Mouse (Mus musculus): ENCODE measurements around the gene Ctnna2.

The Ctnna2 gene

GRCm38 (mm10) chr6:77157028-77157427, 822.5 kb downstream of the Ctnna2 start:
- DNase-seq (ENCODE audit: low read depth, low spot score) = no peak

- no peak for DNase-seq (ENCODE audit: low read depth, low spot score)
These were observed 840.1 kb downstream of the Ctnna2 start for GRCm38 (mm10) chr6:77139306-77139920.

GRCm38 (mm10) chr6:77120926-77121325, 858.6 kb downstream of the Ctnna2 start:
- no peak for DNase-seq (ENCODE audit: low read depth, low spot score)

- DNase-seq (ENCODE audit: low read depth, low spot score) = no peak
These were observed 859.0 kb downstream of the Ctnna2 start for GRCm38 (mm10) chr6:77120510-77120909.

- no peak for DNase-seq (ENCODE audit: low read depth, low spot score)
These were observed 870.2 kb downstream of the Ctnna2 start for GRCm38 (mm10) chr6:77109095-77109945.

GRCm38 (mm10) chr6:77101047-77101446, 878.5 kb downstream of the Ctnna2 start:
- no peak for DNase-seq (ENCODE audit: low read depth, low spot score)

- DNase-seq (ENCODE audit: low read depth, low spot score) = no peak
These were observed 881.0 kb downstream of the Ctnna2 start for GRCm38 (mm10) chr6:77098540-77098939.

GRCm38 (mm10) chr6:77075396-77076376, 903.8 kb downstream of the Ctnna2 start:
- DNase-seq (ENCODE audit: low read depth, low spot score) = no peak

GRCm38 (mm10) chr6:77069595-77069994, 909.9 kb downstream of the Ctnna2 start:
- DNase-seq (ENCODE audit: low read depth, low spot score) = no peak

- DNase-seq (ENCODE audit: low read depth, low spot score) = no peak
These were observed 928.8 kb downstream of the Ctnna2 start for GRCm38 (mm10) chr6:77050690-77051089.

GRCm38 (mm10) chr6:77050193-77050592, 929.3 kb downstream of the Ctnna2 start:
- no peak for DNase-seq (ENCODE audit: low read depth, low spot score)

GRCm38 (mm10) chr6:77047568-77047967, 931.9 kb downstream of the Ctnna2 start:
- DNase-seq (ENCODE audit: low read depth, low spot score) = no peak

GRCm38 (mm10) chr6:77025066-77025465, 954.4 kb downstream of the Ctnna2 start:
- no peak for DNase-seq (ENCODE audit: low read depth, low spot score)

- no peak for DNase-seq (ENCODE audit: low read depth, low spot score)
These were observed 966.3 kb downstream of the Ctnna2 start for GRCm38 (mm10) chr6:77013194-77013593.

- DNase-seq (ENCODE audit: low read depth, low spot score) = no peak
These were observed 968.5 kb downstream of the Ctnna2 start for GRCm38 (mm10) chr6:77011001-77011400.

- DNase-seq (ENCODE audit: low read depth, low spot score) = no peak
These were observed 987.4 kb downstream of the Ctnna2 start for GRCm38 (mm10) chr6:76992128-76992527.

GRCm38 (mm10) chr6:76984773-76985172, 994.7 kb downstream of the Ctnna2 start:
- no peak for DNase-seq (ENCODE audit: low read depth, low spot score)

- DNase-seq (ENCODE audit: low read depth, low spot score) = no peak
These were observed 997.8 kb downstream of the Ctnna2 start for GRCm38 (mm10) chr6:76981651-76982050.

GRCm38 (mm10) chr6:76979247-76979850, 1000.1 kb downstream of the Ctnna2 start:
- no peak for DNase-seq (ENCODE audit: low read depth, low spot score)

GRCm38 (mm10) chr6:76977817-76978216, 1001.7 kb downstream of the Ctnna2 start:
- DNase-seq (ENCODE audit: low read depth, low spot score) = no peak

- DNase-seq (ENCODE audit: low read depth, low spot score) = no peak
These were observed 1005.2 kb downstream of the Ctnna2 start for GRCm38 (mm10) chr6:76974297-76974696.

Measured in WW6 (cell line).